Mouse (Mus musculus): ENCODE data around the gene Pitpnm2. TPM values are rescaled to one million over a fixed set of nuclear protein-coding genes. Genes with fewer than 3 reads are reported as not detected.

The Pitpnm2 gene
- polyA plus RNA-seq, 1 experiment from 2014 or later = 5.1 TPM

GRCm38 (mm10) chr5:124263246-124263645 lies 13.7 kb upstream of the Pitpnm2 start:
- no peak overlapping the region for H3K4me2 ChIP-seq
- H3K9me3 ChIP-seq = no peaks in the 10 kb centered on the region
- peak overlapping the region; percentile 79; the same call in 1 of the 2 replicates for H3K27ac ChIP-seq
- 62% methylated on average over 4 of the region's 4 CpGs for WGBS
- H3K27me3 ChIP-seq (replicated peaks) = no peaks in the 10 kb centered on the region
- no peak overlapping the region for H3K4me3 ChIP-seq (replicated peaks)
- no peak overlapping the region for H3K9ac ChIP-seq
- H3K4me1 ChIP-seq = no peaks in the 10 kb centered on the region
- peaks cover 7% of the 10 kb centered on the region; the same call in 1 of the 2 replicates for H3K36me3 ChIP-seq
- no peak for ATAC-seq (ENCODE audit: insufficient read depth, low FRiP score, low read depth)

- H3K9me3 ChIP-seq = no peaks in the 10 kb centered on the region
- H3K9ac ChIP-seq = no peak overlapping the region
- no peaks in the 10 kb centered on the region for H3K4me1 ChIP-seq
- no peaks in the 10 kb centered on the region for H3K27me3 ChIP-seq (replicated peaks)
- H3K4me2 ChIP-seq = no peak overlapping the region
- H3K36me3 ChIP-seq = peaks cover 10% of the 10 kb centered on the region; the same call in 1 of the 2 replicates
- no peak overlapping the region for H3K4me3 ChIP-seq (replicated peaks)
- ATAC-seq (ENCODE audit: insufficient read depth, low FRiP score, low read depth) = peak; percentile 43; the same call in 1 of the 2 replicates
- WGBS = 75% methylated on average over 4 of the region's 4 CpGs
- H3K27ac ChIP-seq = peak overlapping the region; percentile 79
These were observed 12.5 kb upstream of the Pitpnm2 start for GRCm38 (mm10) chr5:124262090-124262489.

GRCm38 (mm10) chr5:124259133-124259532 lies 9.6 kb upstream of the Pitpnm2 start:
- Histone ChIP-seq H3K27me3 (replicated peaks) (no peaks in the 10 kb centered on the region), H3K36me3 (peaks cover 13% of the 10 kb centered on the region; the same call in 1 of the 2 replicates), H3K27ac (no peak overlapping the region), H3K4me3 (replicated peaks) (no peak overlapping the region), H3K9ac (no peak overlapping the region), H3K4me2 (no peak overlapping the region), H3K4me1 (no peaks in the 10 kb centered on the region), H3K9me3 (no peaks in the 10 kb centered on the region)
- ATAC-seq (ENCODE audit: insufficient read depth, low FRiP score, low read depth) = no peak
- WGBS = 53% methylated on average over 2 of the region's 2 CpGs

GRCm38 (mm10) chr5:124258026-124258425 lies 8.5 kb upstream of the Pitpnm2 start:
- Histone ChIP-seq H3K4me2 (no peak overlapping the region), H3K27ac (no peak overlapping the region), H3K36me3 (peaks cover 13% of the 10 kb centered on the region; the same call in 1 of the 2 replicates), H3K27me3 (replicated peaks) (no peaks in the 10 kb centered on the region), H3K9ac (no peak overlapping the region), H3K4me1 (no peaks in the 10 kb centered on the region), H3K4me3 (replicated peaks) (no peak overlapping the region), H3K9me3 (no peaks in the 10 kb centered on the region)
- ATAC-seq (ENCODE audit: insufficient read depth, low FRiP score, low read depth) = no peak
- 100% methylated on average over 1 of the region's 1 CpGs for WGBS

GRCm38 (mm10) chr5:124255141-124255540 lies 5.6 kb upstream of the Pitpnm2 start:
- peaks cover 10% of the 10 kb centered on the region; the same call in 1 of the 2 replicates for H3K36me3 ChIP-seq
- ATAC-seq (ENCODE audit: insufficient read depth, low FRiP score, low read depth) = no peak
- no peak overlapping the region for H3K9ac ChIP-seq
- peaks cover 5% of the 10 kb centered on the region; the same call in 1 of the 2 replicates for H3K4me1 ChIP-seq
- no peak overlapping the region for H3K4me2 ChIP-seq
- no peak overlapping the region for H3K4me3 ChIP-seq (replicated peaks)
- WGBS = 94% methylated on average over 7 of the region's 7 CpGs
- no peaks in the 10 kb centered on the region for H3K27me3 ChIP-seq (replicated peaks)
- no peaks in the 10 kb centered on the region for H3K9me3 ChIP-seq
- H3K27ac ChIP-seq = no peak overlapping the region

GRCm38 (mm10) chr5:124253555-124253954 lies 4.0 kb upstream of the Pitpnm2 start:
- Histone ChIP-seq H3K4me3 (replicated peaks) (no peak overlapping the region), H3K9ac (no peak overlapping the region), H3K27ac (no peak overlapping the region), H3K27me3 (replicated peaks) (no peaks in the 10 kb centered on the region), H3K4me1 (peaks cover 10% of the 10 kb centered on the region), H3K9me3 (no peaks in the 10 kb centered on the region), H3K36me3 (peaks cover 8% of the 10 kb centered on the region; the same call in 1 of the 2 replicates), H3K4me2 (no peak overlapping the region)
- 85% methylated on average over 8 of the region's 8 CpGs for WGBS
- no peak for ATAC-seq (ENCODE audit: insufficient read depth, low FRiP score, low read depth)

- H3K4me1 ChIP-seq = peaks cover 18% of the 10 kb centered on the region
These were observed 3.2 kb upstream of the Pitpnm2 start for GRCm38 (mm10) chr5:124252580-124253320.

GRCm38 (mm10) chr5:124251070-124251469 lies 1.5 kb upstream of the Pitpnm2 start:
- Histone ChIP-seq H3K4me1 (peaks cover 25% of the 10 kb centered on the region), H3K4me2 (no peak overlapping the region), H3K27ac (no peak overlapping the region), H3K9me3 (no peaks in the 10 kb centered on the region), H3K36me3 (0 out of 2 replicates have a peak, but pooled peaks cover 3% of the 10 kb centered on the region), H3K27me3 (replicated peaks) (no peaks in the 10 kb centered on the region), H3K4me3 (replicated peaks) (no peak overlapping the region), H3K9ac (no peak overlapping the region)
- WGBS = 83% methylated on average over 5 of the region's 5 CpGs
- ATAC-seq (ENCODE audit: insufficient read depth, low FRiP score, low read depth) = no peak

More at GRCm38 (mm10) chr5:124252580-124253320, 3.2 kb upstream of the Pitpnm2 start:
- H3K4me3 ChIP-seq (replicated peaks) = no peak overlapping the region
- no peak for ATAC-seq (ENCODE audit: insufficient read depth, low FRiP score, low read depth)
- no peaks in the 10 kb centered on the region for H3K9me3 ChIP-seq
- 0 out of 2 replicates have a peak, but pooled peaks cover 3% of the 10 kb centered on the region for H3K36me3 ChIP-seq
- no peak overlapping the region for H3K9ac ChIP-seq
- 94% methylated on average over 13 of the region's 13 CpGs for whole genome bisulfite sequencing
- H3K27me3 ChIP-seq (replicated peaks) = no peaks in the 10 kb centered on the region
- no peak overlapping the region for H3K27ac ChIP-seq
- H3K4me2 ChIP-seq = no peak overlapping the region

- WGBS = under 1% methylated on average over 72 of the region's 77 CpGs
- H3K4me1 ChIP-seq = peaks cover 25% of the 10 kb centered on the region
- peak overlapping the region; percentile 73 for H3K4me3 ChIP-seq (replicated peaks)
- no peaks in the 10 kb centered on the region for H3K27me3 ChIP-seq (replicated peaks)
- peak overlapping the region; percentile 71 for H3K9ac ChIP-seq
- no peaks in the 10 kb centered on the region for H3K36me3 ChIP-seq
- H3K4me2 ChIP-seq = peak overlapping the region; percentile 86
- peak overlapping the region; percentile 75 for H3K27ac ChIP-seq
- H3K9me3 ChIP-seq = no peaks in the 10 kb centered on the region
- ATAC-seq (ENCODE audit: insufficient read depth, low FRiP score, low read depth) = peak; percentile 38
These were observed 531 bp downstream of the Pitpnm2 start for GRCm38 (mm10) chr5:124248845-124249613.

- H3K9ac ChIP-seq = no peak overlapping the region
- H3K4me3 ChIP-seq (replicated peaks) = peak overlapping the region; percentile 73; the same call in 1 of the 2 replicates
- no peaks in the 10 kb centered on the region for H3K36me3 ChIP-seq
- H3K4me2 ChIP-seq = peak overlapping the region; percentile 86
- H3K9me3 ChIP-seq = no peaks in the 10 kb centered on the region
- 41% methylated on average over 9 of the region's 9 CpGs for WGBS
- 0 out of 2 replicates have a peak overlapping the region, but pooled peaks have one; percentile 75 for H3K27ac ChIP-seq
- no peaks in the 10 kb centered on the region for H3K27me3 ChIP-seq (replicated peaks)
- ATAC-seq (ENCODE audit: insufficient read depth, low FRiP score, low read depth) = no peak
- peaks cover 25% of the 10 kb centered on the region for H3K4me1 ChIP-seq
These were observed 1.5 kb downstream of the Pitpnm2 start for GRCm38 (mm10) chr5:124247986-124248626.

GRCm38 (mm10) chr5:124247296-124247695 lies 2.3 kb downstream of the Pitpnm2 start:
- Histone ChIP-seq H3K9me3 (no peaks in the 10 kb centered on the region), H3K27me3 (replicated peaks) (no peaks in the 10 kb centered on the region), H3K4me3 (replicated peaks) (no peak overlapping the region), H3K36me3 (no peaks in the 10 kb centered on the region), H3K4me1 (peaks cover 25% of the 10 kb centered on the region), H3K27ac (no peak overlapping the region), H3K4me2 (no peak overlapping the region), H3K9ac (no peak overlapping the region)
- no peak for ATAC-seq (ENCODE audit: insufficient read depth, low FRiP score, low read depth)
- 51% methylated on average over 7 of the region's 7 CpGs for WGBS
